Mouse (Mus musculus): ENCODE results near the gene Ddx42.
"Not testable (repeated sequence)": the region's sequence is repeated elsewhere in the genome, so short reads cannot be mapped to it uniquely, and the experiment has no call there.

Ddx42 gene

GRCm38 (mm10) chr11:106216730-106217490, at the start of gene Ddx42:
Gene Ddx42 (plus strand): TSS chr11:106216926.
- DNase-seq (ENCODE audit: low read depth, low spot score) = peak; percentile 98

DNA sequence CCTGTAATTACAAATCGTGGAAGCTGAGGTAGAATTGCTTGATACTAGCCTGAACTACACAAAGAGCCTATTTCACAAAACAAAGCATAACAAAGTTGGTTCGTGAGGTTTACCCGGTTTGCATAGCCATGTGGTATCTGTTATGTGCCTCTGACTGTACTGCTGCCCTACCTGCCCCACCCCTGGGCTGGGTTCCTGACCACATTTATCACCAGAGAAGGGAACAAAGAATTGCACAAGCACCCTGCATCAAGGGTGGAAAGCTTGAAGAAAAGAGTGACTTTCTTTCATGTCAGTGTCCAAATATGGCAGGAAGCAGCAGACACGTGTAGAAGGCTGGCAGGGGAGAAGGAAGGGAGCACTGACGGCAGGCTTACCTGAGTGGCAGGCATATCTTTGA, 49.3 kb upstream of the Ddx42 start:
- peak; percentile 34 for DNase-seq (ENCODE audit: low read depth, low spot score)

- peak; percentile 56 for DNase-seq (ENCODE audit: low read depth, low spot score)
These were observed 45.9 kb upstream of the Ddx42 start for GRCm38 (mm10) chr11:106170807-106171206.

DNA sequence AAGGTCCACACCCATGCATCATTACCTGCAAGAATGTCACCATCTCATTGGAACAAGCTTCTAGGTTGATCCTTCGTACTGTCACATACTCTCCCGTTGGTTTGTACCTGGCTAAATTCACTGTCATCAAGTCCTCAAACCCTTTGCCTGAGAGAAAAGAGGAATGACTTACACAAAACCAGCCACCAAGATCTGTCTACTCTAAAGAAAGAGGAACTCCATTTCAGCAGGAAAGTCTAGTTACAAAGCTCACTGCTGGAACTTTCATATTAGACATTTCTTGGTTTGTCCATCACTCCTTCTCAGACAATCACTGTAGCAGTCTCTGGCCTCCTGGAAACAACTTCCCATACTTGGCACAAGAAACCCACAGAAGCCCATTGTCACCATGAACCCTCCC, 43.5 kb upstream of the Ddx42 start:
- no peak for DNase-seq (ENCODE audit: low read depth, low spot score)

DNA sequence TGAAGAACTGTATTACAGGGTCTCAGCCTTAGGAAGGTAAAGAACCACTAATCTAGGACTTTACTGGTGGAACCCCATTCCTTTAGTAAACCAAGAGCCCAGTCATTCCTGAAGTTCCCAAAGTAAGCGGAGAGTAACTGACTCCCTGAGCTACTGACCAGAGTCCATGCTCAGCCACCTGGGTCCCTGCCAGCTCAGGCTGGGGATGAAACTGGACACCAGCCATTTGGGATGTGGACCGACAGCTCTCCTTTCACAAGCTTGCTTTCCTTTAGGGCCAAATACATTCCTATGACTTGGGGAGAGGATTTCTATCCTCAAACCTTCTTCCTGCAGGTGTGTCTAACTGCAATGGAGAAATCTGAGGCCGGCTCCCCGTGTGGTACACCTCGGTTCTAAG, 42.4 kb upstream of the Ddx42 start:
- no peak for DNase-seq (ENCODE audit: low read depth, low spot score)

DNA sequence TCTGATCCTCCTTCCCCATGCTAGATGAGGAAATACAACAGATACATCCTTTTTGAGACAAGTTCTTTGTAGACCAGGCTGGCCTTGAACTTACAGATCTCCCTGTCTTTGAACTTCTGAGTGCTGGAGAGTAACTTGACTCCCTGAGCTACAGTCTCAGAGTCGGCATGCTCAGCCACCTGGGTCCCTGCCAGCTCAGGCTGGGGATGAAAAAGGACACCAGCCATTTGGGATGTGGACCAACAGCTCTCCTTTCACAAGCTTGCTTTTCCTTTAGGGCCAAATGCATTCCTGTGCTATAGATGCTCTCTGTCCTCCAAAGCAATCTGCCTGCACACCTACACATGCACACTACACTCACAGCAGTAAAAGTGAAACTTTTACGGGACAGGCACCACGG, 41.6 kb upstream of the Ddx42 start:
- no peak for DNase-seq (ENCODE audit: low read depth, low spot score)

- no peak for DNase-seq (ENCODE audit: low read depth, low spot score)
These were observed 40.4 kb upstream of the Ddx42 start for GRCm38 (mm10) chr11:106176372-106176771.

GRCm38 (mm10) chr11:106178036-106178782, 38.5 kb upstream of the Ddx42 start:
- DNase-seq (ENCODE audit: low read depth, low spot score) = no peak

GRCm38 (mm10) chr11:106179711-106180448, 36.8 kb upstream of the Ddx42 start:
- DNase-seq (ENCODE audit: low read depth, low spot score) = no peak

DNA sequence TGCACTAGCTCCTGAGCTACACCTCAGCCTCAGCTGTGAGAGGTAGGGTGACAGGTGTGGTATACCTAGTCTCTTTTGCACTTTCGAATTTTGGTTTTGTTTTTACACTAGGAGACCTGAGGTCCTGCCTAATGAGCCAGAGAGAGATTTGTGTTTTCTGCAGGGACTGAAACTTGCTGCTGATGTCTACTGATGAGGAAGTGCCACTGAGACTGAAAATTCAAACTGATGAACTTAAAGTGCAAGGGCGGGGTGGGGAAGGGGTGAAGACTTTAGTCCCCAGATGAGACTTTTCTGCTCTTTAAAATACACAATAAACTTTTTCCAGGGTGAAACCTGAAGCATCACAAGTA, 36.3 kb upstream of the Ddx42 start:
- DNase-seq (ENCODE audit: low read depth, low spot score) = no peak

DNA sequence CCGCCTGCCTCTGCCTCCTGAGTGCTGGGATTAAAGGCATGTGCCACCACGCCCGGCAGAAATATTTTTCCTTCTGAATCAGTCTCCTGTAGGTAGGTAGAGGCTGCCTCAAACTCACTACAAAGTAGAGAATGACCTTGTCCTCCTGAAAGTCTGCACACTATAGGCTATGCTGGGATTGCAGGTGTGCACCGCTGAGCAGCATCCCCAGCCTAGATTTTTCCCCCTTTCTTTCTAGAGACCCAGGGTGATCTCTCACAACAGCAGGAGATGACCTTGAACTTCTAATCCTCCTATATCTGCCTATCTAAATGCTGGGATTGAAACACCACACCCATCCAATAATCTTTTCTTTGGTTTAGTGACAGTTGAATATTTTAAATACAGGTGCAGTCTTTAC, 29.4 kb upstream of the Ddx42 start:
- DNase-seq (ENCODE audit: low read depth, low spot score) = peak; percentile 58

DNA sequence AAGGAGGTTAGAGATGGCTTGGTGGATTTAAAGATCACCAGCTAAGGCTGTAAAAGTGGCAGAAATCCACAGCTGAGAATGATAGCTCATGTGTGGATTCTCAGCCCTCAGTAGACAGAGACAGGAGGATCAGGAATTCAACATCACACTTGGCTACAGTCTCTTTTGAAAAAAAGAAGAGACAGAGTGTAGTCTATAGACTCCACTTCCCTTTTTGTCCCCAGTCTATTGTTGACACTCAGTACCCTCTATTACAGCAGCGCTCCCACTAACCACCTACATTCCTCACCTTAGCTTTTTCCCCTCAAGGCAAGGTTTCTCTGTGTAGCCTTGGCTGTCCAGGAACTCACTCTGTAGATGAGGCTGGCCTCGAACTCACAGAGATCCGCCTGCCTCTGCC, 25.0 kb upstream of the Ddx42 start:
- DNase-seq (ENCODE audit: low read depth, low spot score) = no peak

DNA sequence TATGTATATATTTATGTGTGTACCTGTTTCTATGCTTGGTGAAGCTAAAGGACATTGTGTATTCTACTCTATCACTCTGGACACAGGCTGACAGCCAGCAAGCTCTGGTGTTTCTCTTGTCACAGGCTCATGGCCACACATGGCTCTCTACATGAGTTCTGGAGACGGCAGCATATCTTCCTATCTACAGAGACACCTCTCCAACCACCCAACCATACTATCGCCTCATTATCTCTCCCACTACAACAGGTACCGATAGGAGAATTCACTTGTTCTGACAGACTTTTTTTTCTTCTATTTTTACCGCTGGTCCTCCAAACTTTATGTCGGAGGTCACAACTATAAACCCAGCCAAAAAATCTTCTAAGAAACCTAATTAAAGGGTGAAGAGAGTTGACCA, 24.5 kb upstream of the Ddx42 start:
- DNase-seq (ENCODE audit: low read depth, low spot score) = no peak

DNA sequence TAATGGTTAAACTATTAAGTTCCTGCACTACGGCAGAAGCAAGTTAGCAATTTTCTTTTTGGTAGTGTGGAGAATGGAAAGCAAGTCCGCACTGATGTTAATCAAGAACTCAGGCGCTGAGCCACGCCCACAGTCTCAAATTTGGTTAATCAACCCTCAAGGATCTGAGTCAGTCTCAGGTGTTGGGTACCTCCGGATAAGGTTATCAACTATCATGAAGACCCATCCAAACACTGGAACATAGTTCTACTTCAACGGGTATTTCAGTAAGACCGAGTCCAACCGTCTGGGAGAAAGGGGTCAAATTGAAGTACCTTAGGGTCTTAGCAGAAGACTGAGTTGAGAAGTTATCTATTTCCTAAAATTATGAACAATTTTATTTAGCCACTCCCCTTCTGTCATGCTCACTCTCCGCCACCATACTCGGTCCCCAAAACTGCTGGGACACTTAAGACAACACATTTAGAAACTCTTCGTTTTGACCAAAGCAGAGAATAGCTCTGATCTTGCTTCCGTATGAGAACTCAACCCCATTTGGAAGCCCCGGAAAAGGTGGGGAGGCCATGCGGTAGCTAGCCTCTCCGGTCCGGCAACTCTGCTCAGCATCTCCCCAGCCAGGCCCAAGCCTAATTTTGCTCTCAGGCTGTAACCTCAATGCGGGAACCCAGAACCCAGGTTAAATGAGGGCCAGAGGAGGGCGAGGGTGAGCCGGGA, 23.9 kb upstream of the Ddx42 start:
- DNase-seq (ENCODE audit: low read depth, low spot score) = peak; percentile 22

GRCm38 (mm10) chr11:106193371-106194154, 23.2 kb upstream of the Ddx42 start:
- peak; percentile 98 for DNase-seq (ENCODE audit: low read depth, low spot score)

GRCm38 (mm10) chr11:106194155-106194541, 22.6 kb upstream of the Ddx42 start:
- DNase-seq (ENCODE audit: low read depth, low spot score) = no peak

DNA sequence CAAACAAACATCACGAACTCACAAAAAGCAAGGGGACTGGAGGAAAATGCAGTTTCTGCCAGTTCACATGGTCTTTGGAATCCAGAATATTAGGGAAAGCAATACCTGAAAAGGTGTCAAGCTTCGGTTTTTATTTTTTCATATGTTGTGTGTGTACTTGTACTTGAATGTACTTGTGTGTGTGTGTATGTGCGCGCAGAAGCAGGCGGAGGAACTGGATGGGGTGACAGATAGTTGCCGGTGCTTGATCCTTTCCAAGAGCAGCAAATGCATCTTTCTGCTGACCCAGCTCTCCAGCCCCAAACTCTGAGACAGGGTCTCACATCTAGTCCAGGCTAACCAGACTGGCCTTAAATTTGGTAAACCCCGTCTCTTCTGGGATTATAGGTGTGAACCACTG, 21.8 kb upstream of the Ddx42 start:
- DNase-seq (ENCODE audit: low read depth, low spot score) = no peak

DNA sequence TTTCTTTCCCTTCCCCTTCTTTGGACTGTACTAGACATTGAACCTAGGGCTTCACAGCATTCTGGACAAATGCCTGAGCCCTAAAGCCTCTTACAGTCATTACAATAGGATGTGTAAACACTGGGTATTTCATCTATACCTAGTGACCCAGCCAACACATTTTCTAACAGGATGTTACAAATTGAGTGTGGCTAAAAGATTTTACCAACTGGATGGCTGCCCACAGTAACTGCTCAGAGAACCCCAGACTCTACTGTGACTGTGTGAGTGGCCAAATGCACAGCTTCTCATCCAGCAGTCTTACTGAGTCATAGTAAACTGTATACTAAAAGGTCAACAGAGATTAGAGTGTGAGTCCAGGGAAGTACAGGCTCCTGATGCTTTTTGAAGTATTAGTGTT, 21.4 kb upstream of the Ddx42 start:
- DNase-seq (ENCODE audit: low read depth, low spot score) = no peak

DNA sequence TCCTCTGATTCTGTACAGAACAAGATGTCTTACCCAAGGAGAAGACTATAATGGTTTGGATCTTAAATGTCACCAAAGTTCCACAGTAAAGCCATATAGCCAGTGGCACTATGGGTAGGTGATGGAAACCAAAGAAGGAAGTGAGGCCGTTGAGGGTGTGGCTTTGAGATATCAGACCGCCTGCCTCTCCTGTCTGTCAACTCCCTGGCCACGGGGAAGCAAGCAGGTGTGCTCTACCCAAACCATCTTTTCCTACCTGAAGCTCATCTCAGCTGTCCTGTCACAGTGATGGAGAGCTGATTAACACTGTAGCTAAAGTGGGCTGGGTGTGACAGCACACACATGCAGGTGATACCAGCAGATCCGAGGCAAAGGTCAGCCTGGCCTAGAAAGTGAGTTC, 18.4 kb upstream of the Ddx42 start:
- no peak for DNase-seq (ENCODE audit: low read depth, low spot score)

- DNase-seq (ENCODE audit: low read depth, low spot score) = not testable (repeated sequence)
These were observed 16.7 kb upstream of the Ddx42 start for GRCm38 (mm10) chr11:106199997-106200396.

GRCm38 (mm10) chr11:106200756-106201155, 16.0 kb upstream of the Ddx42 start:
- no peak for DNase-seq (ENCODE audit: low read depth, low spot score)
